Mouse (Mus musculus): ENCODE data around the gene Pde8a. TPM values are rescaled to one million over a fixed set of nuclear protein-coding genes. Genes with fewer than 3 reads are reported as not detected.

The Pde8a gene
- total RNA-seq, 1 experiment from 2014 or later, result 3.8 TPM

Other genes with a start within 250 kb of the Pde8a start
- gene Zfp592, start 219.9 kb upstream of the Pde8a start, total RNA-seq (2017), result 20.9 and 41.5 TPM in 2 replicates
- 4.1 and 4.3 TPM in 2 replicates for gene Alpk3, start 156.0 kb upstream of the Pde8a start, total RNA-seq (2017)
- gene Slc28a1, start 98.8 kb upstream of the Pde8a start, total RNA-seq (2017), result not detected in 2 replicates
- 3,468 and 4,593 TPM in 2 replicates for gene Rps17, start 131.7 kb downstream of the Pde8a start, total RNA-seq (2017)
- 0.19 TPM in 1 of 2 replicates, not detected in the other for gene Cpeb1, start 241.9 kb downstream of the Pde8a start, total RNA-seq (2017)

All from hematopoietic stem cell, adult 5-6 weeks (primary cell).